Mouse (Mus musculus) MN1 (cell line): ENCODE data around the gene Gm10719.
A peak's percentile ranks its signal among the peaks of the same experiment; 100 is the strongest.
"Not testable (repeated sequence)": the region's sequence is repeated elsewhere in the genome, so short reads cannot be mapped to it uniquely, and the experiment has no call there.

Experiments used
- DNase-seq: peaks from one replicate; pipeline ENCODE4 v3.0.0-alpha.2; 2016; ENCODE audit warnings: low spot score

Gene Gm10719

GRCm38 (mm10) chr9:3025653-3026052, 8.4 kb downstream of the Gm10719 start:
- not testable (repeated sequence) for DNase-seq

GRCm38 (mm10) chr9:3026136-3026535, 8.9 kb downstream of the Gm10719 start:
- DNase-seq = not testable (repeated sequence)

GRCm38 (mm10) chr9:3026741-3027140, 9.5 kb downstream of the Gm10719 start:
- not testable (repeated sequence) for DNase-seq

GRCm38 (mm10) chr9:3027200-3027599, 10.0 kb downstream of the Gm10719 start:
- DNase-seq = peak; percentile 67

GRCm38 (mm10) chr9:3029276-3030000, 12.2 kb downstream of the Gm10719 start:
- not testable (repeated sequence) for DNase-seq

- DNase-seq = peak; percentile 89
Measured at GRCm38 (mm10) chr9:3030677-3031318, 13.6 kb downstream of the Gm10719 start.

GRCm38 (mm10) chr9:3034299-3034698, 17.1 kb downstream of the Gm10719 start, which contains the start of gene Gm17535:
Gene Gm17535 (plus strand): TSS chr9:3034599.
- not testable (repeated sequence) for DNase-seq

GRCm38 (mm10) chr9:3036577-3036976, 19.4 kb downstream of the Gm10719 start, which contains the start of gene Gm10715:
Gene Gm10715 (plus strand): TSS chr9:3036877.
- DNase-seq = not testable (repeated sequence)

GRCm38 (mm10) chr9:3038161-3038560, 21.0 kb downstream of the Gm10719 start:
- peak; percentile 7 for DNase-seq
